Mouse (Mus musculus): ENCODE measurements at regions not wholly inside any gene's neighbourhood (a gene's known extent, or its start where the extent isn't known, plus 50 kb on each side); places are given as distances from the start of the nearest gene placed in this dataset.

DNA sequence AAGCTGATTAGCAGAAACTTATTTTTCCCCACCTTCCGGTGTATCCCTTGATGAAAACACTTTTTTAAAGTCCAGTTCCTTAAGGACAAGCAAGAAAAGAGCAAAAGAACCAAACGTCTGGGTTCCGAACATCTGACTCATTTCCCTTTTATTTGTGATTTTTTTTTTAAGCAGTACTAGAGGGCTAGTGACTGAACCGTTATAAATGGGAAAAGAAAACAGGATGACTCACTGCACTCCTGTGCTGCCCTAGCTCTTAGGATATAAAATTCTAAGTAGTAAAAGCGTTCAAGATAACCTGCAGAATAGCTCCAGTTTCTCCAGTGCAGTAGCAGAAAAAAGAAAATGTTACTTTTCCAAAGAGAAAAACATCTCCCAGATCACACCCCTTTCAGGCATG, 55.3 kb upstream of the Tnfsf11 start:
- TF ChIP-seq CTCF (IDR thresholded peaks at IDR 0.05; ENCODE audit: low read depth, low read length) = no peak
- no peak for TF ChIP-seq POLR2A (IDR thresholded peaks at IDR 0.05; ENCODE audit: extremely low read depth, insufficient read depth, low read length)

All from liver, adult 2 months (tissue).